ENCODE assay signal across 8 mouse cellular contexts in genomic region chr9:44084236-44084635, GRCm38 (mm10). TPM values are rescaled to one million over a fixed set of nuclear protein-coding genes. Genes with fewer than 3 reads are reported as not detected.
DNase-seq lines count a peak whose midpoint lies in the region; ATAC-seq and TF ChIP-seq lines count a peak whose summit lies in the region.

No protein-coding gene starts in this region.

- no peak for DNase-seq in heart, postnatal 14 days
- DNase-seq in Muller cell, postnatal 12 days (ENCODE audit: inconsistent ontology term): no peak
- no peak for DNase-seq in adrenal gland, adult 8-10 months
- no peak for DNase-seq in urinary bladder, adult 18-20 months (ENCODE audit: low spot score in 2 of 2)

- TF ChIP-seq CTCF in E14TG2a.4 (conservative IDR thresholded peaks at IDR 0.05; ENCODE audit: low read length): no peak

- no peaks in the 10 kb centered on the region for H3K9me3 ChIP-seq in heart, embryonic 11.5 days (replicated peaks; ENCODE audit: control insufficient read depth, low read length)
- H3K9me3 ChIP-seq in E14TG2a.4 (ENCODE audit: low read length): no peaks in the 10 kb centered on the region
- H3K9me3 ChIP-seq in forebrain, embryonic 13.5 days (replicated peaks): no peaks in the 10 kb centered on the region
- no peaks in the 10 kb centered on the region for H3K9me3 ChIP-seq in liver, embryonic 16.5 days (replicated peaks; ENCODE audit: control insufficient read depth, low read length)

- H3K27ac ChIP-seq in heart, embryonic 11.5 days (ENCODE audit: low read depth, low read length): peak overlapping the region; percentile 81
- no peak overlapping the region for H3K27ac ChIP-seq in forebrain, embryonic 13.5 days
- no peak overlapping the region for H3K27ac ChIP-seq in liver, embryonic 16.5 days (ENCODE audit: low read length)

- no peaks in the 10 kb centered on the region for H3K36me3 ChIP-seq in heart, embryonic 11.5 days (ENCODE audit: control insufficient read depth, insufficient read depth, low read length)
- no peaks in the 10 kb centered on the region for H3K36me3 ChIP-seq in E14TG2a.4 (ENCODE audit: insufficient read depth, low read length)
- no peaks in the 10 kb centered on the region for H3K36me3 ChIP-seq in forebrain, embryonic 13.5 days (ENCODE audit: poor library complexity, severe bottlenecking)
- no peaks in the 10 kb centered on the region for H3K36me3 ChIP-seq in liver, embryonic 16.5 days (ENCODE audit: control insufficient read depth, insufficient read depth)

- peaks cover 51% of the 10 kb centered on the region for H3K4me1 ChIP-seq in heart, embryonic 11.5 days (ENCODE audit: control insufficient read depth, insufficient read depth, low read length)
- peaks cover 60% of the 10 kb centered on the region for H3K4me1 ChIP-seq in E14TG2a.4 (replicated peaks; ENCODE audit: low read depth, low read length)
- peaks cover 43% of the 10 kb centered on the region for H3K4me1 ChIP-seq in forebrain, embryonic 13.5 days
- H3K4me1 ChIP-seq in liver, embryonic 16.5 days (ENCODE audit: control insufficient read depth, low read depth, low read length): peaks cover 22% of the 10 kb centered on the region

- peak overlapping the region; percentile 61; the same call in 1 of the 2 replicates for H3K9ac ChIP-seq in heart, embryonic 11.5 days (ENCODE audit: low read depth, low read length)
- peak overlapping the region; percentile 73 for H3K9ac ChIP-seq in forebrain, embryonic 13.5 days
- H3K9ac ChIP-seq in liver, embryonic 16.5 days (ENCODE audit: low read depth, low read length): 0 out of 2 replicates have a peak overlapping the region, but pooled peaks have one; percentile 30

- peak overlapping the region; percentile 99 for H3K4me2 ChIP-seq in heart, embryonic 11.5 days
- H3K4me2 ChIP-seq in forebrain, embryonic 13.5 days: peak overlapping the region; percentile 97
- peak overlapping the region; percentile 87 for H3K4me2 ChIP-seq in liver, embryonic 16.5 days (ENCODE audit: low read depth, low read length)

- no peak for ATAC-seq in heart, embryonic 11.5 days (replicated peaks; ENCODE audit: insufficient number of reproducible peaks, low FRiP score, low TSS enrichment)
- ATAC-seq in forebrain, embryonic 13.5 days: no peak
- ATAC-seq in liver, embryonic 16.5 days (ENCODE audit: low read depth): no peak

- intact Hi-C loops in heart, postnatal 14 days (cut with DNase I): no loop called here

- no peaks in the 10 kb centered on the region; the same call in 1 of the 2 replicates for H3K27me3 ChIP-seq in heart, embryonic 11.5 days (ENCODE audit: control insufficient read depth, insufficient read depth, low read length)
- peaks cover 93% of the 10 kb centered on the region for H3K27me3 ChIP-seq in E14TG2a.4 (ENCODE audit: insufficient read depth, low read length)
- peaks cover 50% of the 10 kb centered on the region for H3K27me3 ChIP-seq in forebrain, embryonic 13.5 days
- H3K27me3 ChIP-seq in liver, embryonic 16.5 days (ENCODE audit: control insufficient read depth, insufficient read depth, low read depth, low read length): peaks cover 23% of the 10 kb centered on the region

- peak overlapping the region; percentile 73 for H3K4me3 ChIP-seq in heart, embryonic 11.5 days (ENCODE audit: low read depth, low read length)
- H3K4me3 ChIP-seq in E14TG2a.4 (replicated peaks; ENCODE audit: low read length): peak overlapping the region; percentile 85
- peak overlapping the region; percentile 55 for H3K4me3 ChIP-seq in forebrain, embryonic 13.5 days
- peak overlapping the region; percentile 61 for H3K4me3 ChIP-seq in liver, embryonic 16.5 days (ENCODE audit: low read depth, low read length)

- WGBS in heart, embryonic 11.5 days (ENCODE audit: insufficient replicate concordance): 0% methylated on average over 14 of the region's 14 CpGs
- 2% methylated on average over 14 of the region's 14 CpGs for WGBS in forebrain, embryonic 13.5 days
- under 1% methylated on average over 14 of the region's 14 CpGs for WGBS in liver, embryonic 16.5 days (ENCODE audit: insufficient replicate concordance)

RNA-seq across cellular contexts. Expression of gene Mfrp, which starts 17.3 kb away (rescaled TPM):
- polyA plus RNA-seq in heart, embryonic 11.5 days (2014; fragmentation: Nextera tagmentation; extraction: Ambion mirVana): 0.16 TPM in 1 of 2 replicates, not detected in the other
- not detected for total RNA-seq in heart, postnatal 14 days (2021)
- polyA plus RNA-seq in forebrain, embryonic 13.5 days (2015; fragmentation: Nextera tagmentation; extraction: Ambion mirVana): 0.06 and 0.23 TPM in 2 replicates
- 0.04 TPM in 1 of 2 replicates, not detected in the other for polyA plus RNA-seq in liver, embryonic 16.5 days (2015; fragmentation: Nextera tagmentation; extraction: Ambion mirVana)
- total RNA-seq in adrenal gland, adult 8-10 months (2022): under 1 TPM in 2 of 4 experiments, not detected in 2; 0.10 to 0.31 TPM

RNA-seq across cellular contexts. Expression of gene Usp2, which starts 17.4 kb away (rescaled TPM):
- 51.3 and 53.8 TPM in 2 replicates for polyA plus RNA-seq in heart, embryonic 11.5 days (2014; fragmentation: Nextera tagmentation; extraction: Ambion mirVana)
- 100 to 1,000 TPM; 149 to 157 TPM for total RNA-seq in heart, postnatal 14 days (2021)
- 7.1 and 8.6 TPM in 2 replicates for polyA plus RNA-seq in forebrain, embryonic 13.5 days (2015; fragmentation: Nextera tagmentation; extraction: Ambion mirVana)
- 2.7 and 3.2 TPM in 2 replicates for polyA plus RNA-seq in liver, embryonic 16.5 days (2015; fragmentation: Nextera tagmentation; extraction: Ambion mirVana)
- 10 to 100 TPM; 39.1 to 77.6 (median 51.7) TPM for total RNA-seq in adrenal gland, adult 8-10 months (2022)

RNA-seq across cellular contexts. Expression of gene C1qtnf5, which starts 22.8 kb away (rescaled TPM):
- polyA plus RNA-seq in heart, embryonic 11.5 days (2014; fragmentation: Nextera tagmentation; extraction: Ambion mirVana): 0.43 and 1.2 TPM in 2 replicates
- total RNA-seq in heart, postnatal 14 days (2021): 10 to 100 TPM; 15.2 to 19.5 TPM
- polyA plus RNA-seq in forebrain, embryonic 13.5 days (2015; fragmentation: Nextera tagmentation; extraction: Ambion mirVana): 1.0 and 1.2 TPM in 2 replicates
- polyA plus RNA-seq in liver, embryonic 16.5 days (2015; fragmentation: Nextera tagmentation; extraction: Ambion mirVana): 0.29 and 0.52 TPM in 2 replicates
- total RNA-seq in adrenal gland, adult 8-10 months (2022): 10 to 100 TPM; 13.7 to 22.0 (median 18.7) TPM

RNA-seq across cellular contexts. Expression of gene Gm49380, which starts 29.1 kb away (rescaled TPM):
- polyA plus RNA-seq in heart, embryonic 11.5 days (2014; fragmentation: Nextera tagmentation; extraction: Ambion mirVana): 0.28 TPM in 1 of 2 replicates, not detected in the other
- total RNA-seq in heart, postnatal 14 days (2021): under 1 TPM in 1 of 2 experiments, not detected in 1; 0.12 TPM
- polyA plus RNA-seq in forebrain, embryonic 13.5 days (2015; fragmentation: Nextera tagmentation; extraction: Ambion mirVana): 0.19 TPM in 1 of 2 replicates, not detected in the other
- polyA plus RNA-seq in liver, embryonic 16.5 days (2015; fragmentation: Nextera tagmentation; extraction: Ambion mirVana): 0.07 TPM in 1 of 2 replicates, not detected in the other
- total RNA-seq in adrenal gland, adult 8-10 months (2022): 1 to 10 TPM in 1 of 4 experiments, under 1 TPM in 3; 0.20 to 1.1 (median 0.93) TPM

RNA-seq across cellular contexts. Expression of gene Rnf26, which starts 29.1 kb away (rescaled TPM):
- polyA plus RNA-seq in heart, embryonic 11.5 days (2014; fragmentation: Nextera tagmentation; extraction: Ambion mirVana): 35.2 and 38.2 TPM in 2 replicates
- 10 to 100 TPM; 10.1 to 11.3 TPM for total RNA-seq in heart, postnatal 14 days (2021)
- polyA plus RNA-seq in forebrain, embryonic 13.5 days (2015; fragmentation: Nextera tagmentation; extraction: Ambion mirVana): 45.7 and 50.1 TPM in 2 replicates
- 27.1 and 32.3 TPM in 2 replicates for polyA plus RNA-seq in liver, embryonic 16.5 days (2015; fragmentation: Nextera tagmentation; extraction: Ambion mirVana)
- 10 to 100 TPM; 29.8 to 36.7 (median 31.5) TPM for total RNA-seq in adrenal gland, adult 8-10 months (2022)
